Mouse (Mus musculus) cerebellum, adult 8-10 months (tissue): ENCODE data around the gene Mlxipl.

Experiments
- DNase-seq: peaks from one replicate; pipeline ENCODE4 v3.0.0; 2022

Mlxipl gene

DNA sequence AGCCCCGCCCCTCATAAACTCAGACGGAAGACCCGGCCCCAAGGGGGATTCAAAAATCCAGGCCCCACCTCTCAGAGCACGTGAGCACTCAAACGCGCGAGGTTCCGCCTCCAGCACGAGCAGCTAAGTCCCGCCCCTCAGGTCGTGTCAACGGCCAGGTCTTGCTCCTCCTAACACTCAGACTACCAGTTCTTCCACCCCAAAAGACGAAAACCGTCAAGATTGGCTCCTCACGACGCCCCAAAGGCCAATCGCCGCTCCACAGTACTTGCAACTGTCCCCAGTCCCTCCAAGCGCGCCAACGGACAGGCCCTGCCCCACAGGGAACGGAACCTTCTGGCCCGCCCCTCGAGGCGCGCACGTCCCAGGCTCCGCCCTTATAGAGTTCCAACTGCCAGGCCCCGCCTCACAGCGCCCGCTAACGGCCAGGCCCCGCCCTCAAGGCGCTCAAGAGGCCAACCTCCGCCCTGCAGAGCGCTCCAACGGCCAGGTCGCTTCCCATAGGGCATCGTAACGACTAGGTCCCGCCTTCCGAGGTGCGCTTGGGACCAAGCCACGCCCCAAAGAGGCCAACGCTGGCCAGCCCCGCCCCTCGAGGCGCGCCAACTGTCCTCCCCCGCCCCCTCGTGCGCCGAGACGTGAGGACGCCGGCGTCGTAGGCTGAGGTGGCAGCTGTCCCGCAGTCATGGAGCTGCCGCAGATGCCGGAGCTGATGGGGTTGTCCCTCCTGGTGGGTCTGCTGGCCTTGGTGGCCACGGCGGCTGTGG is 59.5 kb downstream of the Mlxipl start, which contains the start of gene Tbl2:
Tbl2 (plus strand) TSS at position 605 of the 767 bp plus-strand sequence.
- DNase-seq: peak; percentile 97

DNA sequence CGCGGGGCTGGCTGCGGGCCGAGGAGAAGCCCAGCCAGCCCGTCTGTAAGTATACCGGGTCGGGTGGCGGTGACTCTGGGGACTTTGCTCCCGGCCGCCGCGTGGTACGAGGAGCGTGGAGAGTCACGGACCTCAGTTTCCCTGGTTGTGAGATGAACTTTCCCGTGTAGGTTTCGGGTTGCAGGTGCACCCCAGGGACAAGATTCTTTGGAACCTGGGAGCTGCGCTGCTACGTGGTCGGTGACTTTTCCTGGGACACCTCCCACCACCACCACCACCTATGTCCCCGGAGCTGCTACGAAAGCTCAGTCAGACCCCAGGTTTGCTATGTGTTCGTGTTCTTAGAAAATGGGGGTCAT is 60.1 kb downstream of the Mlxipl start:
- DNase-seq: no peak

DNA sequence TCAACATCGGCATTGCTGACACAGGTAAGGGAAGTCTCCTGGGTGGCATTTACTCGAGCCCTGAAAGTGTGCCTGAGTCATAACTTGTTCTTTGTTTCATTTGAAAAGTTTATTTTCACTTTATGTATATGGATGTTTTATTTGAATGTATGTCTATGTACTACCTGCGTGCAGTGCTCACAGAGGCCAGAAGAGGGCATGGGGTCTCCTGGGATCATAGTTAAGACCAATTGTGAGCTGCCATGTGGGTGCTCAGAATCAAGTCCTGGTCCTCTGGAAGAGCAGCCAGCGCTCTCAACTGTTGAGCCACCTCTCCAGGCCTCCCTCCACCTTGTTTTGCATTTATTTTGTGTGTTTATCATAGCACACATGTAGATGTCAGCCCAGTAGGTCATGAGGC is 66.8 kb downstream of the Mlxipl start:
- no peak for DNase-seq

DNA sequence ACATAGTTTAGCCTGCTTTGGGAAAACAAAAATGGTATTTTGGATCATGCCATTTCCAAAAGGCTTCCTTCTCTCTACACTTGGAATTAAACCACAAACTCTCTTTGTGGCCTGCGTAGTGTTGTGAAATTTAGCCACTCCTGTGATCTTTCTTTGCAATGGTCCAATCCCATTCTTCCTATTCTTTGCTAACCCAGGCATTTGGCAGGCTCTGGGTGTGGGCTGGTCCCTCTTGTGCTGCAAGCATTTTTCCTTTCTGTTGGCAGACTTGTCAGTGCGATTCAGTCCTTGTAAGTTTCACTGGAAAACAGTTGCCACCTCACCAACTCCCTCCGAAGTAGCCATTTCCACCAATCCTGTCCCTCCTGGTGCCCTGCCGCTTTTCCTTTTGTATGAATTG is 71.5 kb downstream of the Mlxipl start:
- DNase-seq: no peak

DNA sequence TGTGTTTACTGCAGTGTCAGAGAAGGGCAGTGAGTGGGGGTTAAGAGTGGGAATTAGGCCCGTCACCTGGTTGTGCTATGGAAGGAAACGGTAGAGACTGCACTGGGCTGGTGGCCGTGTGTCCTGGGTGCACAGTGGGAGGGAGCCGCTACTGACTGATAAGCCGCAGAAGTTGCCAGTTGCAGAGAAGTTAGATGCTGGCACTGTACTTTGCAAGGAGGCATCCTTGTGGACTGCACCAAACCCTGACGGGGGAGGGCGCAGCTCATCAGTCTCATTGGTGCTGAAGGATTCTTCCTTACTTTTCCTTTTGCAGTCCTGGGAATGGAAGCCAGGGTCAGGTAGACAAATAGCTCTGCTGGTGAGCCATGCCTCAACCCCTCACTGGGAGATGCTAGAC is 72.0 kb downstream of the Mlxipl start:
- DNase-seq: no peak

DNA sequence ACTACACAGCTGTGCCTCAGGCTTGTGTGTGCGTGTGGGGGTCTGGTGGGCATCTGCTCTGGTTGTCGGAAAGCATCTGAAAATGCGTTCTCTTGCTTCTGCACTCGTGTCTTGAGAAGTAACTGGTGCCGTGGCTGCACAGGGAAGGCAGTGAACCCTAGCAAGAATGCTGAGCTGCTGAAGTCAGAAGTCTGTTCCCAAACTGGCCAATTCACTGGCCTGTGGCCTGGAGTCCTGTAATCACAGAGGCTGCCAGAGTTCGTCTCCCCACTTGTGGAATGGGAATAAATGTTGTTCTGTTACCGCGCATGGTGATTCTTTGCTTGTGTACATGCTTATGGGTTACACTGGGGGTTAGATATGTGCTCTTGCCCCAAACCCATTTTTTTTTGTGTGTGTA is 72.7 kb downstream of the Mlxipl start:
- no peak for DNase-seq

DNA sequence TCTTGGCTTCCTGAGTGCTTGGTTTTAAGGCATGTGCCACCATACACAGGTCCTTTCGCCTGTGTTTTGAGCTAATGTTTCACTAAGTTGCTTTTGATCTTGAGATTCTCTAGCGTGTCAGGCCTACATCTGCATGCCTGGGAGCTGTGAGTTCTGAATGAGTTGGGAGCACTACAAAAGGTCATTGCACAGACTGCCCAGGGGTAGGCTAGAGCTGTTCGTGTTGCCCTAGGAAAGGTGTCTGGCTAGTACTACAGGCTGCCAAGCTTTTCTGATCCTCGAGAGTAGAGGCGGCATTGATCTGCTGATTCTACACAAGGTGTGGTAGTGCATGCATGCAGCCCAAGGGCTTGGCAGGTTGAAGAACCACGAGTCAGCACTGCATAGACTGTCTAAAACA is 73.1 kb downstream of the Mlxipl start:
- no peak for DNase-seq

DNA sequence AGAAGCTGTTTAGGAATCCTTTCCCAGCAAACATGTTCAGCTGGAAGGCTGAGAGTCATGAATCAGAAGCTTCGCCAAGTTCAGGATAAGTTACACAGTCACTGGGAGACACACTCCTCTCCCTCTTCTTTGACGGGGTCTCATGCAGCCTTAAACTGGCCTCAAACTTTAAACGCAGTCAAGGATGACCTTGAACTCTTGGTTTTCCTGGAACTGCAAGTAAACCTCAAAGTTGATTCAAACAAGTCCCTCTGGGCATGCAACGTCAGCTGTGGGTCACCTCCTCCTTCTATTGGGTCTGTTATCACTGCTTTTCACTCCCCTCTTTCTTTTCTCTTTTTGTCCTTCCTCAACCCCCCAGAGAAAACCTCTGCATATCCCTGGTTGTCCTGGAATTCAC is 77.2 kb downstream of the Mlxipl start:
- no peak for DNase-seq

DNA sequence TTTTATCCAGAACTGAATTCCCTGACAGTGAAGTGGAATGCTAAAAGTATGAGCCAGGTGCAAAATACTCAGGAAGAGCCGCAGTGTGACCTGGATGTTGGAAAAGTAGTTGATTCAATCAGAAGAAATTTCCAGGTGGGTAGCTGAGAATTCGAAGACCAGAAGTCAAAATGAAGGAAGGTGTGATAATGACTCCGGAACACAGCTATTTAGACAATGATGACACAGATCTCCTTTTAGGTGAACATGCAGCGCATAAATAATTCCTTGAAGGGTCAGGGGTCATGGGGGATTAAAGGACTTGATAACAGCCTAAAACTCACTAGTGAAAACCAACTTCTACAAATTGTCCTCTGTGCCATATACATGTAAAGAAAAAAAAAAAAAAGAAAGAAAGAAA is 77.8 kb downstream of the Mlxipl start:
- no peak for DNase-seq

DNA sequence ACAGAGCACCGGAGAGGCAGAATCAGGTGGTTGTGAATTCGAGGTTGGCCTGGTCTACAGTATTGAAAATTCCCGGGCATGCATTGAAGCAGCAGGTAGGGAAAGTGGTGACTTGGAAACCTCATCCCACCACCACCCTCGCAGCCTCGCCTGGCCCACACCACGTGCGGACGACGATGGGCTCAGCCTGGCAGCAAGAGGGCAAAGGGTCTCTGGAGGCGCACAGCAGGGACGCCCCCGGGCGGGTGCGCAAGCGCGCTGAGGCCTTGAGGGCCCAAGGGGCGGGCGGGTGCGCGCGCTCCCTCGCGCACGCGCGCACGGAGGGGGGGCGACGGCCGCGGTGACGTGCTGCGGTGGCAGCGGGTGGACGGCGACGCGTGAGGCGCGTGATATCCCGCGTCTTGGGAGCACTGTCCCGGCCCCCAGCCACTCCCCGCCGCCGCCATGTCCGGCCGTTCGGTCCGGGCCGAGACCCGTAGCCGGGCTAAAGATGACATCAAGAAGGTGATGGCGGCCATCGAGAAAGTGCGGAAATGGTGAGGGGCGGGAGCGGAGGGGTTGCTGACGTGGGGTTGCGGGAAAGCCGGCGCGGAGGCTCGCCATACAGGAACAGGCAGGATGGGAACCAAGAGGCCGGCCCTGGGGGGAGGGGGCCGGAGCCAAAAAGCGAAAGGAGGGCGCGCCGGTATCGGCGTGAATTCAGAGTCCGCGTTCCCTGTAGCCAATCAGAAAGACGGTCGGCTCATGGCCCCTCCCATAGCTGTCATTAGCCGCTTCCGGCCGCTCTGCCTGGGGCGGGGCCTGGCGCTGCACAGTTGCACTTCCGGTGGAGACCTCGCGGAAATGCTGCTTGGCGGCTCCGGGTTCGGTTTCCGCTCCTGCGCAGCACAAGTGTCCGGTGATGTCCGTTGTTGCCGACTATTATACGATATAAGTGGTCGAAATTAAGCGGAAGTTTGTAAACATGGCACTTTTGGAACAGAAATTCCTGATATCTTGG is 78.7 kb downstream of the Mlxipl start, which contains the start of gene Bcl7b:
Bcl7b (plus strand) TSS at position 221 of the 1,000 bp plus-strand sequence.
- DNase-seq: peak; percentile 95

DNA sequence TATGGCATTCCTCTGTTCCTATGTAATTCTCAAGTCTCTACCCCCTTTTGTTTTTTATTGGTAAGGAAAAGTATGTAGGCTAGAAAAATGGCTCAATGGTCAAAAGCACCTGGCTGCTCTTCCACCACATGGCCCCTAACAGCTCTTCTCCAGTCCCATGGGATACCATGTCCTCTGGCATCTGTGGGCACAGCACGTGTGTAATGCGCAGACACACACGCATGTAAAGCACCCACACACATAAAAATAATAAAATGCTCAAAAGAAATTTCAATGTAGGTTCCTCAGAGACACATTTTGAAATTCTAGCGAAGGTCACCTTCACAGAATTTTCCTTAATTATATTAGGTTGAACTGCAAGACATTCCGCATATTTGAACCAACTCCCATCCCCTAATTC is 79.8 kb downstream of the Mlxipl start:
- no peak for DNase-seq

DNA sequence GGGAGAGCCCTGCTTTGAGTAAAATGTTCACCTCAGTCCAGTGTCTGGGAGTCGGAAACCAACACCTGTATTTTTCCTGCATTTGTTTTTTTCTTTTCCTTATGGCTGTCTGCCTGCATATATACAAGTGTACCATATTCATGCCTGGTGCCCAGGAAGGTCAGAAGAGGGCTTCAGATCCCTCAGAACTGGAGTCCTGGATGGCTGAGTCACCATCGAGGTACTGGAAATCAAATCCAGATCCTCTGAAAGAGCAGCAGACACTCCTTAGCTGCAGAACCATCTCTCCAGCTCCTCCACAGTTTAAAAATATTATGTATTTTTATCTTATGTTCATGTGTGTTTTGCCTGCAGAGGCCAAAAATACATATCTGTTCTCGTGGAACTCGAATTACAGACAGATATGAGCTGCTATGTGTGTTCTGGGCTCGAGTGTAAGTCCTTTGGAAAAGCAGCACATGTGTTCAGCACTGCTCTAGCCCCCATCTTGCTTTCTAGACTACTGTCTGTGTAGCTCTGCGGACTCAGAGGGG is 82.1 kb downstream of the Mlxipl start:
- DNase-seq: no peak

DNA sequence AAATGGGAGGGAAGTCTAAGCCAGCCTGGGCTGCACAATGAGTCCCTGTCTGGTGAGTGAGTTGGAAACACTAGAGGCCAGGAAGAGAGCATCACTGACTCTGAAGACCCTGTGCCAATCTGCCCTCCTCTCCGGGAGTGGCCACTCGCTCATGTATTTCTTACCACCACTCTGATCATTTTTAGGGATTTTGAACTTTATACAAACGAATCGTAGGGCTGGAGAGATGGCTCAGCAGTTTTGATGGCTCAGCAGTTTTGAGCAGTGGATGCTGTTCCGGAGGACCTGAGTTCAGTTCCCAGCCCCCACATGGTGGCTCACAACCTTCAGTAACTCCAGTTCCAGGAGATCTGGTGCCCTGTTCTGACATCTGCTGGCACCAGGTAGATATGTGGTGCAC is 83.3 kb downstream of the Mlxipl start:
- DNase-seq: no peak

DNA sequence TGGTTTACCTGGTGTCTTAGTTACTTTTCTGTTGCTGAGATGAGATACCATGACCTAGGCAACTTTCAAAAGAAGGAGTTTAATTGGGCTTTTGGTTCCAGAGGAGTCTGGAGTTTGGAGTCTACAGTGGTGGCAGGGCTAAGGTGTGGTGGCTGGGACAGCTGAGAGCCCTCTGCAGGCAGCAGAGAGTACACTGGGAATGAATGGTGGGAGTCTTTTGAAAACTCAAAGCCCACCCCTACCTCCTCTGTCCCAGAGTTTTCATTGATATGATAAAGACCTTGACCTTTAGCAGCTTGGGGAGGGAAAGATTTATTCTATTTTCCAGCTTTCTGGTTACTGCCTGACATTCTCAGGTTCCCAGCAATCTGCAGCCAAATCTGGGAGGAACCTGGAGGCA is 85.4 kb downstream of the Mlxipl start:
- no peak for DNase-seq

DNA sequence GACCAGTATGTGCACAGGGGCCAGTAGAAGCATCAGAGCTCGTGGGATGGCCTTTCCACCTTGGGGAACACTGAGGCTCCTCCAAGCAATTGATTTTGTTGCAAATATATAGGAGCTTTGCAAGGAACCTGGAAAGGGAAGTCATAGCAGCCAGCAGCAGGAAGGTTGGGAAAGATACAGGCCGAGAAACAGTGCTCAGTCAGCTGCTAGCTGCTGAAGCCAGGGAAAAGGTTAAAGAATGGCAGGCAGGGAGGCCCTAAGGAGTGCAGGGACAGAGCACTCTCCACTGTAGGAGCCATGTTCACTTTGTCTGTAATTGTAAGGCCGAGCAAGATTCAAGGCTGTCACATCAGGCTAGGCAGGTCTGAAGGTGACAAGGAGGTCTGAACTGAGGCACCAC is 88.8 kb downstream of the Mlxipl start:
- no peak for DNase-seq

DNA sequence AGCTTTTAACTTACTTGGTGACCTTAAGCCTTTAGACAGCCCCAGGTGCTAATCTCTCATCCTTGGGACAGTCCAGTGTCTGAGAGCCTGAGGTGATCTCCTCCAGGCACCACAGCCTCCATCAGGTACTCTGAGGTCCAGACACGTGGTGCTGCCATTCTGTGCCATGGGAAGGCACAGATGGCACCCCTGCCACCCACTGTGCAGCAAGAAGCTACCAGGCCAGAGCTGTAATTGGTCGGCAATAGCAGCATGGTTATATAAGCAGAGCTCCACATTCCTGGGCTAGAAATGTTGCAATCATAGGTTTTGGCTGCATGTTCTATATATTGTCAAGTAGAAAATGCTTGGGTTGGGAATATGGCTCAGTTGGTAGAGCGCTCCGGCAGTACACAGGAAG is 89.3 kb downstream of the Mlxipl start:
- peak; percentile 93 for DNase-seq

DNA sequence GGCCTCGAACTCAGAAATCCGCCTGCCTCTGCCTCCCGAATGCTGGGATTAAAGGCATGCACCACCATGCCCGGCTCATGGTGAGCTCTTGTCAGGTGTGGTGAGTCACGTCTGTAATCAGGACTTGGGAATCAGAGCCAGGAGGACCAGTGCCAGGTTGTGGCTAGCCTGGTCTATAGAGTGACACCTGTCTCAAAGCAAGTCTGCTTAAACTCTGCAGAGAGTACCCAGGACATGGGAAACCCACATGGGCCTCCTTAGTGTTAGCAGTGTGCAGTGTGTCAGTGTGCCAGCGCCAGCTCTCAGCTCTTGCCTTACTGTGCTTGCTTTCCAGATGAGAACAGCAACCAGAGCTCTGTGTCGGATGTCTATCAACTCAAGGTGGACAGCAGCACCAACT is 89.9 kb downstream of the Mlxipl start:
- DNase-seq: peak; percentile 62

DNA sequence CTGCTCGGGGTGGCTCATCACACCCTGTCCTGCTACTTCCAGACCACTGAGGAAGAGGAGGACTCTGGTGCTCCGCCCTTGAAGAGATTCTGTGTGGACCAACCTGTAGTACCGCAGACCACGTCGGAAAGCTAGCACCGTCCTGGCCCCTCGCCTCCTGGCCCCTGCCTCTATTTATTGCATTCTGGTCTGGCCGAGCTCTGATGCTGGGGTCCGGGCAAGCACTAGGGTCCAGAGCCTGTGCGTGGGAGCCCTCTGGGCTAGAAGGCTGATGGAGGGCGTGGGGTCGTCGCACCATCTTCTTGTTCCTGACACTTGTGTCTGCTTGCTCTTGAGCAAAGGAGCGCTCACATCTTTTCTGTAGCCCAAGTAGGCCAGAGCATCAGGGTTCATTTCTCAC is 91.1 kb downstream of the Mlxipl start:
- DNase-seq: peak; percentile 38

DNA sequence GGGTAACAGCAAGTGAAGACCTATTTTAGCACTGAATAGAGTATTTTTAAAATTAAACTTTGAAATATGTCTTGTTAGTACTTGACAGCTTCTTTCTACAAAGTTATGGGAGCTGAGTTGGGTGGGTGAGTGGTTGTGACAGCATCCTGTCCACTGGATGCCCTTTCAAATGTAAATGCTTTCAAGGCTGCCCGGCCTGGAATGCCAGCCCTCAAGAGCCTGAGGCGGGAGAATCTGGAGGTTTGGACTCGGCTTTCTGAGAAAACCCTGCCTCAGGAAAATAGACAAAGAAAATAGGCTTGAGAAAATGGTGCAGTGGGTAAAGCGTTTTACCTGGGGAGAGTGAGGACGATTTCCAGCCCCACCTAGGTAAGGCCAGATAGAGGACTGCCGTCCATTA is 92.1 kb downstream of the Mlxipl start:
- DNase-seq: no peak

DNA sequence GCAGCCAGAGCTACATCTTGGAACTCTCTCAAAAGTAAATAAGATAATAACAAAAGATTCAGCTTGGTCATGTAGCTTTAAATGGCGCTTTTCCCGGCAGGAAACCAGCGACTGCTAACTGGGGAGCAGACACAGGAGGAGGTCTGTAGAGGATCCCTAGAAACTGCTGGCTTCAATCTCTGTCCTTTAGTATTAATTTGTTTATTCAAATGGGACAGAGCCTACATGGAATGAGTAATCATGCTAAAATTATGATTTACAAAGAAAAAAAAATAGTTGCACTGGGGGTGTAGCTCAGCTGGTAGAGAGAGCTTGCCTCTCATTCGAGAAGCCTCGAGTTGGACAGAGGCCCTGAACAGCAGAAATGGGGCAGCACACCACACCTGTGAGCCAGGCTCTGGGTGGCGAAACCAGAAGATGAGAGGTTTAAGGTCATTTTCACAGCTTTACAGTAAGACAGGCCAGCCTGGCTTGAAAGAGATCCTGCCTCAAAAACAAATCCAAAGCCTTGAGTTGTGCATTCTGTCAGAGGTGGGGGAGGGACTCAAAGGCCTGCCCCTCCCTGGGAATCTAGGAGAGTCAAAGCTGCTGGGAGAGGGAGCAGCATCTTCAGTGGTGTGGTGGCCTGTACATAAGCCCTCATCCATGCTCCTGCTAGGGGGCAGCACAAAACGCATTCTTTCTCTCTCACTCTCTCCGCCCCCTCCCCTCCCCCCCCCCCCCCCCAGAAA is 93.6 kb downstream of the Mlxipl start:
- DNase-seq: peak; percentile 36

DNA sequence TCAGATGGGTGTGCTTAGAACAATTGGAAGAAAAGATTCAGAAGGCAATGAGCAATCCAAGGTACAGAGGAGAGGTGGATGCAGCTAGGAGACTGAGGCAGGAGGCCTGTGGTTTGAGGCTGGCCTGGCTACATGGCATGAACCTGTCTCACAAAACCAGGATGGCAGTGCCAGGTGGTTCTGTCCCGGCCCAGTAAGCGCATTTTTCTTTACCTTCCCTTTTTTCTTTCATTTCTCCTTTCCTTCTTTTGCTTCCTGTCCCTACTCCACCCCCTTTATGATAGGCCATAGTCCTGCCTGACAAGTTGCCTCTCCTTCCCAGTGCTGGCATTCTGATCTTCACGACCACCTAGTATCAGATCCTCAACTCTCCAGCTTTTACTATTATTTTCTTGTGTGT is 95.3 kb downstream of the Mlxipl start:
- DNase-seq: no peak

DNA sequence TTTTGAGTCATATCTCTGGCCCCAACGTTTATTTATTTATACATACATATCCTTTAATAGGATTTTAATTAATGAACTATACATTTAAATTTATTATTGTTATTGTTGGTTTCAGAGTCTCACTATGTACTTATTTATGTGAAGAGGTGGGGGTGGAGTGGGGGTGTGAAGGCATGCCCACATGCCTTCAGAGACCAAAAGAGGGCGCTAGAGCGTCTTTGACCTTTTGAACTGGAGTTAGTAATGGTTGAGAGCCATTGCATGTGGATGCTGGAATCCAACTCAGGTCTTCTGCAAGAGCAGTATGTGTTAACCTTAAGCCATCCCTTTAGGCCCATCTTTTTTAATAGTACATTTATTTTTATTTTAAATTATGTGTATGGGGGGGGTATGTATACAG is 95.9 kb downstream of the Mlxipl start:
- DNase-seq: no peak

DNA sequence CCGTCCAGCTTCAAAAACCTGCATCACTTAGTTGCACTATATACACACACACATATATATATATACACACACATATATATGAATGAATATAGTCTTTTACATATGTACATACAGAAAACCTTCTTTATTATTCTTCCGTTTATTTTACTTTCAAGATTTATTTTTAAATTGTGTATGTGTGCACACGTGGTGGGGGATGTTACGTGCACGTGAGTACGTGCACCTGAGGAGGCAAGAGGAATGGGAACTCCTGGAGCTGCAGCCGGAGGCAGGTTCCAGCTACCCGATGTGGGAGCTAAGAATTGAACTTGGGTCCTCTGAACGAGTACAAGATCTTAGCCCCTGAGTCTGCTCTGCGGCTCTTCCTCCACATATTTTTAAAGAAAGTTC is 96.5 kb downstream of the Mlxipl start:
- no peak for DNase-seq
